Mouse (Mus musculus) forebrain, embryonic 11.5 days (tissue): ENCODE results near the gene Slc2a3. TPM values are rescaled to one million over a fixed set of nuclear protein-coding genes. Genes with fewer than 3 reads are reported as not detected.

Experiments
- ATAC-seq: fragments of 200-750 bp; cut with Nextera tagmentation; replicated peaks from 2 replicates; pipeline ENCODE4 v1.8.0; 2017; ENCODE audit warnings: moderate TSS enrichment; ENCODE audit not compliant: low FRiP score
- DNase-seq: peaks from one replicate; pipeline ENCODE4 v3.0.0-alpha.2; 2017; ENCODE audit warnings: low spot score
- H3K27ac ChIP-seq: fragments of 300-500 bp; sonication (generic); 2 replicates; pipeline ENCODE4 v1.5.1; 2014; ENCODE audit warnings: low read depth, low read length
- H3K27me3 ChIP-seq: fragments of 300-500 bp; sonication (generic); 2 replicates; pipeline ENCODE4 v1.6.1; 2014; ENCODE audit warnings: mild to moderate bottlenecking, low read length, mixed read lengths; ENCODE audit not compliant: control insufficient read depth, insufficient read depth
- H3K36me3 ChIP-seq: fragments of 300-500 bp; sonication (generic); 2 replicates; pipeline ENCODE4 v1.6.1; 2014; ENCODE audit warnings: mild to moderate bottlenecking, low read length, moderate library complexity, mixed read lengths; ENCODE audit not compliant: control insufficient read depth, insufficient read depth
- H3K4me1 ChIP-seq: fragments of 300-500 bp; sonication (generic); replicated peaks from 2 replicates; pipeline ENCODE4 v1.6.1; 2014; ENCODE audit warnings: low read length, mixed read lengths; ENCODE audit not compliant: control insufficient read depth, insufficient read depth
- H3K4me2 ChIP-seq: fragments of 300-500 bp; sonication (generic); 2 replicates; pipeline ENCODE4 v1.6.1; 2014; ENCODE audit warnings: low read depth, mild to moderate bottlenecking, low read length, moderate library complexity, mixed read lengths; ENCODE audit not compliant: severe bottlenecking
- H3K4me3 ChIP-seq: fragments of 300-500 bp; sonication (generic); 2 replicates; pipeline ENCODE4 v1.5.1; 2014; ENCODE audit warnings: low read depth, low read length
- H3K9ac ChIP-seq: fragments of 300-500 bp; sonication (generic); 2 replicates; pipeline ENCODE4 v1.6.1; 2014; ENCODE audit warnings: low read length
- H3K9me3 ChIP-seq: fragments of 300-500 bp; sonication (generic); 2 replicates; pipeline ENCODE4 v1.6.1; 2016; ENCODE audit warnings: low read length, mixed read lengths; ENCODE audit not compliant: control insufficient read depth
- WGBS: fragments of 180-500 bp; shearing (Covaris S2); extraction: QIAGEN DNeasy Blood & Tissue Kit; methylation state at CpG from one replicate; pipeline ENCODE4 v1.1.7; 2014; 5-methylcytosine and 5-hydroxymethylcytosine counted together
- polyA plus RNA-seq: library from polyadenylated mRNA; unstranded; fragments of >200 nt; fragmentation: Nextera tagmentation; extraction: Ambion mirVana; gene quantifications from 2 replicates; pipeline ENCODE4 v1.2.1, GENCODE M21; 2014

The Slc2a3 gene
- 30.3 and 37.6 TPM in 2 replicates for polyA plus RNA-seq

DNA sequence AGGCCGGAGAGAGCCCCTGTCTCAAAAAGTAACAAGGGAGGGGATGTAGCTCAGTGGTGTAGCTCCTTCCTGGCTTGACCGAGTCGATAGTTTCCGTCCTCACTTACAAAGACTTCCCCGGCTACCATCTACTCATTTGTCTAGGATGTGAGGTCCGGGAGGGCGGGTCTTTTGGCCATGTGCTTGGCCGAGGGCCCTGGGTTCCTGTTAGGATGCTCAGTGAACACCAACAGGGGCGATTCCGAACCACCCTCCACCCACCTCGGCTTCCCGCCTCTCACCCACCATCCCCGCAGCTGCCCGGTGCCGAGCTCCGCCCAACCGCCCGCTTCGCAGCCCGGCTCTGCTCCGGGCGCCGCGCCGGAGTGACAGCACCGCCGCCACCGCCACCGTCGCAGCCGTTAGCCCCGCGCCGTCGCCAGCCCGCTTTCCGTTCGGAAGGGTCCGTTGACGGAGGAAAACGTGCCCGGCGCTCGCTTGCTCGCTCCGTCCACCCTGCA lies at the start of gene Slc2a3:
TSS of gene Slc2a3 (minus strand) at position 340 of the 500 bp plus-strand sequence.
- Histone ChIP-seq H3K9me3 (no peaks in the 10 kb centered on the region), H3K4me3 (peak within 1 kb of the TSS; percentile 45), H3K27me3 (no peaks in the 10 kb centered on the region; the same call in 1 of the 2 replicates), H3K36me3 (no peaks in the 10 kb centered on the region), H3K27ac (no peak within 1 kb of the TSS), H3K9ac (peak within 1 kb of the TSS; percentile 63), H3K4me1 (0 out of 2 replicates have a peak, but pooled peaks cover 2% of the 10 kb centered on the region), H3K4me2 (peak within 1 kb of the TSS; percentile 87)
- under 1% methylated on average over 43 of the region's 46 CpGs for WGBS
- DNase-seq (peak; percentile 77), ATAC-seq (peak; percentile 74)

- no peak overlapping the region for H3K27ac ChIP-seq
- no peak overlapping the region for H3K4me3 ChIP-seq
- H3K4me2 ChIP-seq = no peak overlapping the region
- H3K9ac ChIP-seq = no peak overlapping the region
- 93% methylated on average over 6 of the region's 6 CpGs for WGBS
- no peak for ATAC-seq
- no peaks in the 10 kb centered on the region for H3K4me1 ChIP-seq
- no peaks in the 10 kb centered on the region; the same call in 1 of the 2 replicates for H3K36me3 ChIP-seq
- no peaks in the 10 kb centered on the region for H3K9me3 ChIP-seq
- no peaks in the 10 kb centered on the region for H3K27me3 ChIP-seq
- no peak for DNase-seq
Observed at GRCm38 (mm10) chr6:122843759-122844158, 42.3 kb upstream of the Slc2a3 start.

GRCm38 (mm10) chr6:122837539-122837938 lies 36.1 kb upstream of the Slc2a3 start:
- H3K9ac ChIP-seq = no peak overlapping the region
- peaks cover 8% of the 10 kb centered on the region; the same call in 1 of the 2 replicates for H3K36me3 ChIP-seq
- DNase-seq = no peak
- H3K4me1 ChIP-seq = no peaks in the 10 kb centered on the region
- H3K9me3 ChIP-seq = no peaks in the 10 kb centered on the region
- no peak overlapping the region for H3K27ac ChIP-seq
- 94% methylated on average over 5 of the region's 5 CpGs for WGBS
- H3K27me3 ChIP-seq = no peaks in the 10 kb centered on the region
- no peak overlapping the region for H3K4me2 ChIP-seq
- no peak overlapping the region for H3K4me3 ChIP-seq
- no peak for ATAC-seq

- H3K9me3 ChIP-seq = no peaks in the 10 kb centered on the region
- H3K4me1 ChIP-seq = no peaks in the 10 kb centered on the region
- peaks cover 8% of the 10 kb centered on the region; the same call in 1 of the 2 replicates for H3K36me3 ChIP-seq
- no peak overlapping the region for H3K27ac ChIP-seq
- ATAC-seq = no peak
- H3K9ac ChIP-seq = no peak overlapping the region
- 98% methylated on average over 3 of the region's 3 CpGs for WGBS
- no peak for DNase-seq
- H3K4me2 ChIP-seq = no peak overlapping the region
- H3K27me3 ChIP-seq = no peaks in the 10 kb centered on the region
- no peak overlapping the region for H3K4me3 ChIP-seq
Observed at GRCm38 (mm10) chr6:122836974-122837373, 35.5 kb upstream of the Slc2a3 start.

GRCm38 (mm10) chr6:122834365-122834764 lies 32.9 kb upstream of the Slc2a3 start:
- no peak overlapping the region for H3K4me2 ChIP-seq
- H3K4me3 ChIP-seq = no peak overlapping the region
- peaks cover 8% of the 10 kb centered on the region; the same call in 1 of the 2 replicates for H3K36me3 ChIP-seq
- H3K27me3 ChIP-seq = no peaks in the 10 kb centered on the region
- no peaks in the 10 kb centered on the region for H3K4me1 ChIP-seq
- DNase-seq = peak; percentile 51
- no peak overlapping the region for H3K9ac ChIP-seq
- WGBS = 73% methylated on average over 4 of the region's 4 CpGs
- no peak overlapping the region for H3K27ac ChIP-seq
- no peak for ATAC-seq
- H3K9me3 ChIP-seq = no peaks in the 10 kb centered on the region

DNA sequence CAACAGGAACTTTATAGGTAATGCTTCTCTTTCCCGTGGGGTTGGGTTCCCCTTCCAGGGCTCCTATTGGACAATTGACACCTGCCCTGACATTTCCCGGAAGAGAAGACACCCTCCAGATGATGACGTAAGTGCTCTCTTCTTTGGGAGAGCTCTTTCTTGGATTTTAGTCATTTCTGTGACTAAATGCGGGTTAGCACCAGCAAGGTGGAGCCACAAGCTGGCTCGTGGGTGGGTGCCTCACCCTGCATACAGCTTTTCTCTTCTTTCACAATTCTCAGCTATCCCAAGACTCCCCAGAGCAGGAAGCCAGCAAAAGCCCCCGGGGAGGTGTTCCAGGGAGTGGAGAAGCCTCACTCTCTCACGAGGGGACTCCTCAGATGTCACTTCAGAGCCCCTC lies 31.4 kb upstream of the Slc2a3 start:
- Histone ChIP-seq H3K9ac (no peak overlapping the region), H3K36me3 (peaks cover 3% of the 10 kb centered on the region; the same call in 1 of the 2 replicates)
- ATAC-seq = no peak

DNA sequence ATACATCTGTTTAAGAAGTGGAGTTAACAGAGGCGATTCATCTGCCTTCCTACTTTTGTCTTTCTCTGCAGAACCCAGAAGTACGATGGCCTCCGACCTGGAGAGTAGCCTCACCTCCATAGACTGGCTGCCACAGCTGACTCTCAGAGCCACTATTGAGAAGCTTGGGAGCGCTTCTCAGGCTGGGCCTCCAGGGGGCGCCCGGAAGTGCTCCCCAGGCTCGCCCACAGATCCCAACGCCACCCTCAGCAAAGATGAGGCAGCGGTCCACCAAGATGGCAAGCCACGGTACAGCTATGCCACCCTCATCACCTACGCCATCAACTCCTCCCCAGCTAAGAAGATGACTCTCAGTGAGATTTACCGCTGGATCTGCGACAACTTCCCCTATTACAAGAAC lies 26.6 kb upstream of the Slc2a3 start:
- Histone ChIP-seq H3K36me3 (no peaks in the 10 kb centered on the region), H3K27me3 (no peaks in the 10 kb centered on the region), H3K4me1 (peaks cover 4% of the 10 kb centered on the region; the same call in 1 of the 2 replicates), H3K27ac (no peak overlapping the region), H3K9ac (no peak overlapping the region), H3K4me2 (no peak overlapping the region), H3K4me3 (no peak overlapping the region), H3K9me3 (no peaks in the 10 kb centered on the region)
- WGBS = 40% methylated on average over 13 of the region's 13 CpGs
- ATAC-seq (peak; percentile 44; the same call in 1 of the 2 replicates), DNase-seq (peak; percentile 64)

More for the DNA sequence above, 31.4 kb upstream of the Slc2a3 start:
- no peaks in the 10 kb centered on the region for H3K9me3 ChIP-seq
- no peaks in the 10 kb centered on the region for H3K27me3 ChIP-seq
- 87% methylated on average over 7 of the region's 7 CpGs for WGBS
- H3K4me2 ChIP-seq = no peak overlapping the region
- peak; percentile 36 for DNase-seq
- no peak overlapping the region for H3K27ac ChIP-seq
- H3K4me1 ChIP-seq = no peaks in the 10 kb centered on the region
- H3K4me3 ChIP-seq = no peak overlapping the region

- H3K4me2 ChIP-seq = peak overlapping the region; percentile 55
- peak; percentile 64 for ATAC-seq
- H3K27ac ChIP-seq = no peak overlapping the region
- H3K36me3 ChIP-seq = no peaks in the 10 kb centered on the region
- H3K4me3 ChIP-seq = peak overlapping the region; percentile 25; the same call in 1 of the 2 replicates
- WGBS = 2% methylated on average over 29 of the region's 29 CpGs
- peaks cover 6% of the 10 kb centered on the region; the same call in 1 of the 2 replicates for H3K4me1 ChIP-seq
- no peaks in the 10 kb centered on the region for H3K9me3 ChIP-seq
- peak overlapping the region; percentile 52 for H3K9ac ChIP-seq
- H3K27me3 ChIP-seq = no peaks in the 10 kb centered on the region
- DNase-seq = peak; percentile 67
Observed at GRCm38 (mm10) chr6:122825923-122826742, 24.7 kb upstream of the Slc2a3 start.
